Mouse (Mus musculus): ENCODE data around the gene Usp24. TPM values are rescaled to one million over a fixed set of nuclear protein-coding genes. Genes with fewer than 3 reads are reported as not detected.

The Usp24 gene
- 4.8 and 5.4 TPM in 2 replicates for polyA plus RNA-seq (2015; fragmentation: Nextera tagmentation; extraction: Ambion mirVana)

GRCm38 (mm10) chr4:106315921-106316350 lies at the start of gene Usp24:
Gene Usp24 (plus strand): TSS chr4:106316213.
- Histone ChIP-seq H3K27ac (ENCODE audit: low read length) (peak within 1 kb of the TSS; percentile 90), H3K9ac (ENCODE audit: low read length) (peak within 1 kb of the TSS; percentile 99), H3K4me1 (ENCODE audit: control insufficient read depth, insufficient read depth, low read length) (peaks cover 29% of the 10 kb centered on the region), H3K4me2 (ENCODE audit: low read depth, low read length) (peak within 1 kb of the TSS; percentile 90), H3K4me3 (replicated peaks; ENCODE audit: low read length) (peak within 1 kb of the TSS; percentile 98), H3K9me3 (replicated peaks; ENCODE audit: control insufficient read depth, low read length) (no peaks in the 10 kb centered on the region), H3K36me3 (ENCODE audit: control insufficient read depth, insufficient read depth, low read length) (no peaks in the 10 kb centered on the region), H3K27me3 (ENCODE audit: control insufficient read depth, insufficient read depth, low read length) (no peaks in the 10 kb centered on the region)
- peak; percentile 92 for ATAC-seq (ENCODE audit: insufficient read depth, low FRiP score)
- WGBS = under 1% methylated on average over 53 of the region's 60 CpGs

- ATAC-seq (ENCODE audit: insufficient read depth, low FRiP score) = no peak
- H3K36me3 ChIP-seq (ENCODE audit: control insufficient read depth, insufficient read depth, low read length) = no peaks in the 10 kb centered on the region
Observed at GRCm38 (mm10) chr4:106276937-106277336, 39.1 kb upstream of the Usp24 start.

GRCm38 (mm10) chr4:106279177-106279576 lies 36.8 kb upstream of the Usp24 start:
- Histone ChIP-seq H3K4me2 (ENCODE audit: low read depth, low read length) (no peak overlapping the region), H3K27me3 (ENCODE audit: control insufficient read depth, insufficient read depth, low read length) (no peaks in the 10 kb centered on the region), H3K36me3 (ENCODE audit: control insufficient read depth, insufficient read depth, low read length) (no peaks in the 10 kb centered on the region), H3K27ac (ENCODE audit: low read length) (no peak overlapping the region), H3K4me1 (ENCODE audit: control insufficient read depth, insufficient read depth, low read length) (0 out of 2 replicates have a peak, but pooled peaks cover 3% of the 10 kb centered on the region), H3K9me3 (replicated peaks; ENCODE audit: control insufficient read depth, low read length) (no peaks in the 10 kb centered on the region), H3K4me3 (replicated peaks; ENCODE audit: low read length) (no peak overlapping the region), H3K9ac (ENCODE audit: low read length) (no peak overlapping the region)
- no peak for ATAC-seq (ENCODE audit: insufficient read depth, low FRiP score)
- WGBS = 42% methylated on average over 4 of the region's 4 CpGs

More at GRCm38 (mm10) chr4:106276937-106277336, 39.1 kb upstream of the Usp24 start:
- H3K27me3 ChIP-seq (ENCODE audit: control insufficient read depth, insufficient read depth, low read length) = no peaks in the 10 kb centered on the region
- no peak overlapping the region for H3K4me2 ChIP-seq (ENCODE audit: low read depth, low read length)
- 45% methylated on average over 2 of the region's 2 CpGs for WGBS
- no peak overlapping the region for H3K27ac ChIP-seq (ENCODE audit: low read length)
- H3K9me3 ChIP-seq (replicated peaks; ENCODE audit: control insufficient read depth, low read length) = no peaks in the 10 kb centered on the region
- no peak overlapping the region for H3K9ac ChIP-seq (ENCODE audit: low read length)
- H3K4me1 ChIP-seq (ENCODE audit: control insufficient read depth, insufficient read depth, low read length) = no peaks in the 10 kb centered on the region
- no peak overlapping the region for H3K4me3 ChIP-seq (replicated peaks; ENCODE audit: low read length)

- Histone ChIP-seq H3K9ac (ENCODE audit: low read length) (no peak overlapping the region), H3K27me3 (ENCODE audit: control insufficient read depth, insufficient read depth, low read length) (no peaks in the 10 kb centered on the region), H3K4me3 (replicated peaks; ENCODE audit: low read length) (no peak overlapping the region), H3K27ac (ENCODE audit: low read length) (no peak overlapping the region), H3K4me1 (ENCODE audit: control insufficient read depth, insufficient read depth, low read length) (0 out of 2 replicates have a peak, but pooled peaks cover 3% of the 10 kb centered on the region), H3K9me3 (replicated peaks; ENCODE audit: control insufficient read depth, low read length) (no peaks in the 10 kb centered on the region), H3K4me2 (ENCODE audit: low read depth, low read length) (0 out of 2 replicates have a peak overlapping the region, but pooled peaks have one; percentile 4), H3K36me3 (ENCODE audit: control insufficient read depth, insufficient read depth, low read length) (no peaks in the 10 kb centered on the region)
- WGBS = 56% methylated on average over 2 of the region's 2 CpGs
- ATAC-seq (ENCODE audit: insufficient read depth, low FRiP score) = no peak
Observed at GRCm38 (mm10) chr4:106281128-106281491, 34.9 kb upstream of the Usp24 start.

- no peak overlapping the region for H3K9ac ChIP-seq (ENCODE audit: low read length)
- H3K36me3 ChIP-seq (ENCODE audit: control insufficient read depth, insufficient read depth, low read length) = no peaks in the 10 kb centered on the region
- no peak overlapping the region for H3K4me3 ChIP-seq (replicated peaks; ENCODE audit: low read length)
- no peaks in the 10 kb centered on the region for H3K27me3 ChIP-seq (ENCODE audit: control insufficient read depth, insufficient read depth, low read length)
- peak; percentile 83 for ATAC-seq (ENCODE audit: insufficient read depth, low FRiP score)
- H3K4me1 ChIP-seq (ENCODE audit: control insufficient read depth, insufficient read depth, low read length) = 0 out of 2 replicates have a peak, but pooled peaks cover 3% of the 10 kb centered on the region
- WGBS = 44% methylated on average over 8 of the region's 8 CpGs
- H3K9me3 ChIP-seq (replicated peaks; ENCODE audit: control insufficient read depth, low read length) = no peaks in the 10 kb centered on the region
- 0 out of 2 replicates have a peak overlapping the region, but pooled peaks have one; percentile 4 for H3K4me2 ChIP-seq (ENCODE audit: low read depth, low read length)
- no peak overlapping the region for H3K27ac ChIP-seq (ENCODE audit: low read length)
Observed at GRCm38 (mm10) chr4:106281492-106282122, 34.4 kb upstream of the Usp24 start.

GRCm38 (mm10) chr4:106282123-106282510 lies 33.9 kb upstream of the Usp24 start:
- H3K4me1 ChIP-seq (ENCODE audit: control insufficient read depth, insufficient read depth, low read length) = 0 out of 2 replicates have a peak, but pooled peaks cover 3% of the 10 kb centered on the region
- H3K4me2 ChIP-seq (ENCODE audit: low read depth, low read length) = no peak overlapping the region
- H3K27me3 ChIP-seq (ENCODE audit: control insufficient read depth, insufficient read depth, low read length) = no peaks in the 10 kb centered on the region
- H3K27ac ChIP-seq (ENCODE audit: low read length) = no peak overlapping the region; the same call in 1 of the 2 replicates
- no peaks in the 10 kb centered on the region for H3K36me3 ChIP-seq (ENCODE audit: control insufficient read depth, insufficient read depth, low read length)
- H3K9me3 ChIP-seq (replicated peaks; ENCODE audit: control insufficient read depth, low read length) = no peaks in the 10 kb centered on the region
- no peak for ATAC-seq (ENCODE audit: insufficient read depth, low FRiP score)
- no peak overlapping the region for H3K9ac ChIP-seq (ENCODE audit: low read length)
- H3K4me3 ChIP-seq (replicated peaks; ENCODE audit: low read length) = no peak overlapping the region
- WGBS = 76% methylated on average over 3 of the region's 3 CpGs

GRCm38 (mm10) chr4:106286958-106287743 lies 28.9 kb upstream of the Usp24 start:
- ATAC-seq (ENCODE audit: insufficient read depth, low FRiP score) = no peak
- 0 out of 2 replicates have a peak, but pooled peaks cover 1% of the 10 kb centered on the region for H3K4me1 ChIP-seq (ENCODE audit: control insufficient read depth, insufficient read depth, low read length)
- 69% methylated on average over 4 of the region's 4 CpGs for WGBS
- no peak overlapping the region for H3K4me3 ChIP-seq (replicated peaks; ENCODE audit: low read length)
- H3K9ac ChIP-seq (ENCODE audit: low read length) = no peak overlapping the region
- H3K27me3 ChIP-seq (ENCODE audit: control insufficient read depth, insufficient read depth, low read length) = no peaks in the 10 kb centered on the region
- no peak overlapping the region for H3K4me2 ChIP-seq (ENCODE audit: low read depth, low read length)
- H3K36me3 ChIP-seq (ENCODE audit: control insufficient read depth, insufficient read depth, low read length) = no peaks in the 10 kb centered on the region
- H3K27ac ChIP-seq (ENCODE audit: low read length) = no peak overlapping the region
- no peaks in the 10 kb centered on the region for H3K9me3 ChIP-seq (replicated peaks; ENCODE audit: control insufficient read depth, low read length)

GRCm38 (mm10) chr4:106290201-106290600 lies 25.8 kb upstream of the Usp24 start:
- Histone ChIP-seq H3K4me1 (ENCODE audit: control insufficient read depth, insufficient read depth, low read length) (no peaks in the 10 kb centered on the region), H3K9me3 (replicated peaks; ENCODE audit: control insufficient read depth, low read length) (no peaks in the 10 kb centered on the region), H3K4me2 (ENCODE audit: low read depth, low read length) (no peak overlapping the region), H3K27me3 (ENCODE audit: control insufficient read depth, insufficient read depth, low read length) (no peaks in the 10 kb centered on the region), H3K36me3 (ENCODE audit: control insufficient read depth, insufficient read depth, low read length) (no peaks in the 10 kb centered on the region), H3K9ac (ENCODE audit: low read length) (no peak overlapping the region), H3K27ac (ENCODE audit: low read length) (no peak overlapping the region), H3K4me3 (replicated peaks; ENCODE audit: low read length) (no peak overlapping the region)
- 90% methylated on average over 2 of the region's 2 CpGs for WGBS
- no peak for ATAC-seq (ENCODE audit: insufficient read depth, low FRiP score)

- Histone ChIP-seq H3K9ac (ENCODE audit: low read length) (no peak overlapping the region), H3K27ac (ENCODE audit: low read length) (no peak overlapping the region), H3K4me1 (ENCODE audit: control insufficient read depth, insufficient read depth, low read length) (no peaks in the 10 kb centered on the region), H3K36me3 (ENCODE audit: control insufficient read depth, insufficient read depth, low read length) (no peaks in the 10 kb centered on the region), H3K9me3 (replicated peaks; ENCODE audit: control insufficient read depth, low read length) (no peaks in the 10 kb centered on the region), H3K27me3 (ENCODE audit: control insufficient read depth, insufficient read depth, low read length) (no peaks in the 10 kb centered on the region), H3K4me3 (replicated peaks; ENCODE audit: low read length) (no peak overlapping the region), H3K4me2 (ENCODE audit: low read depth, low read length) (no peak overlapping the region)
- no peak for ATAC-seq (ENCODE audit: insufficient read depth, low FRiP score)
- 60% methylated on average over 4 of the region's 4 CpGs for WGBS
Observed at GRCm38 (mm10) chr4:106292823-106293222, 23.2 kb upstream of the Usp24 start.

Measured in stomach, embryonic 16.5 days (tissue).